Mouse (Mus musculus) megakaryocyte, embryonic 14.5 days (primary cell): ENCODE measurements at regions not wholly inside any gene's neighbourhood (a gene's known extent, or its start where the extent isn't known, plus 50 kb on each side); places are given as distances from the start of the nearest gene placed in this dataset.

Experiments used
- H3K27me3 ChIP-seq: replicated peaks from 2 replicates; pipeline ENCODE3; 2012; ENCODE audit warnings: inconsistent platforms
- H3K36me3 ChIP-seq: replicated peaks from 2 replicates; pipeline ENCODE3; 2012; ENCODE audit warnings: low read length, inconsistent platforms, mixed read lengths
- H3K4me1 ChIP-seq: 2 replicates; pipeline ENCODE4 v1.6.1; 2012; ENCODE audit warnings: inconsistent platforms
- H3K4me3 ChIP-seq: replicated peaks from 2 replicates; pipeline ENCODE3; 2012; ENCODE audit warnings: moderate library complexity, mild to moderate bottlenecking, inconsistent platforms
- H3K9me3 ChIP-seq: 2 replicates; pipeline ENCODE4 v1.6.1; 2012; ENCODE audit warnings: inconsistent platforms
- FLI1 ChIP-seq: IDR thresholded peaks from 2 replicates; pipeline ENCODE4 v1.6.1; 2012; ENCODE audit warnings: low read length, inconsistent platforms, mixed read lengths
- GATA1 ChIP-seq: IDR thresholded peaks from 3 replicates; pipeline ENCODE4 v1.6.1; 2012; ENCODE audit warnings: mixed read lengths, low read length, inconsistent platforms, borderline replicate concordance

DNA sequence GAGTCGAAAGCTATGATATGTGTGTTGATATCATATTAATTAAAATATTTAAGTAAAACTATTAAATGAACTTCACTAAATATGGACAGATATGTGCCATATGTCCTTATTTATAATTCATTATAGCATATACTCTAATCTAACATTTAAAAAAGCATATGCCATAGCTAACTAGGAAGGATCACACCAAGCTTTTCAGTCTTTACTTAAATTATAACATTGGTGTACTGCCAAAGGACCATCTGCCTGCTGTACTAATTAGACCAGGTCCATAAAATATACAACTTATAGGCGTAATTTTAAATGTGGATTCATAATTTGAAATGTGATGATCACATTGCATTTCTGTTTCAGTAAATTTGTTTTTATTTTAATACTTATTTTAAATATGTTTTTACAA lies 651.9 kb upstream of the Klhl1 start:
- Histone ChIP-seq H3K9me3 (no peaks in the 10 kb centered on the region), H3K27me3 (no peaks in the 10 kb centered on the region), H3K36me3 (no peaks in the 10 kb centered on the region), H3K4me1 (no peaks in the 10 kb centered on the region), H3K4me3 (no peak overlapping the region)
- TF ChIP-seq FLI1 (no peak), GATA1 (no peak)

DNA sequence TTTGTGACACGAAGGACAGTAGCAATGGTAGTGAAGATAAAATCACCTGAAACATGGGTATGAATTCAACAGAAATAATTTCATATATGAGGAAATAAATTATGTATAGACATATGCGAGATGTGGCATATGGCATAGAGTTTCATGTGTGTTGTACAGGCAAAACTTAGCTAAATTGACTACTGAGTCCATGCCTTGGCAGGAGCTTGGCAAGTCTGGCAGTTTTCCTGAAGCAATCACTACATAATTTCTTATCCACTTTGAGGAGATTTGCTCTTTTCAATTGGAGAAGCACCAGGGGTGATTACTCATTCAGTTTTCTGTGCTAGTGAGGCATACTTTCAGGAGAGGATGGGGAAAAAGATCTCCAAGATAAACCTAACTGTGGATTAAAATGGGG lies 646.9 kb upstream of the Klhl1 start:
- TF ChIP-seq GATA1: no peak
- TF ChIP-seq FLI1: no peak
- Histone ChIP-seq H3K4me1 (no peaks in the 10 kb centered on the region), H3K36me3 (no peaks in the 10 kb centered on the region), H3K27me3 (no peaks in the 10 kb centered on the region), H3K4me3 (no peak overlapping the region), H3K9me3 (no peaks in the 10 kb centered on the region)

DNA sequence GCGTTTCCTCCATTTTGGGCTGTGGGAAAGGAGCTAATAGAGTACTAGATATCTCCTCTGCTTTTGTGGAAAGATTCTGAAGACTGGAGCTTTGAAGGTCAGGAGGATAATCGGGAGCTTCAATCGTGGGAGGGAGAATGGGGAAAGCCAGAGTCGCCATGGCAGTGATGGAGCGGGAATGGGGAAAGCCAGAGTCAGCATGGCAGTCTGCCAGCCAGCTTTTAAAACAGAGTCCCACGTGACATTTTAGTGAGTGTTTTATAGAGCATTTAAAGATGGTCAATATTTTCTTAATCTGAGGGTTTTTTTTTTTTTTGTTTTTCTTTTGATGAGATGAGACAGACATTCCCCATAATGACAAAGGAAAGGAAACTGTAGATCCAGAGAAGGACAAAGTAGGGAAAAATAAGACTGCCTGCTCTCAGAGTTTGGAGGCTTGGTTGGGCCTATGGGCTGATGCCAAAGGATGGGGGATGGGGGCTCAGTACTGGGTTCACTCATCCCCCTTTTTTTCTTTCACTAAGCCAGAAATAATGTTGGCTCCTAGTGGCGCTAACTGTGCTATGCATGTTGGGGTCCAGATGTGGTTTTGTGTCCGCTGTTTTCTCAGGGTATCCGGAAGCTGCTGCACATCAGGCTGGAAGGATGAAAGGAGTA lies 630.2 kb upstream of the Klhl1 start:
- H3K4me1 ChIP-seq: no peaks in the 10 kb centered on the region
- H3K27me3 ChIP-seq: no peaks in the 10 kb centered on the region
- H3K36me3 ChIP-seq: no peaks in the 10 kb centered on the region

DNA sequence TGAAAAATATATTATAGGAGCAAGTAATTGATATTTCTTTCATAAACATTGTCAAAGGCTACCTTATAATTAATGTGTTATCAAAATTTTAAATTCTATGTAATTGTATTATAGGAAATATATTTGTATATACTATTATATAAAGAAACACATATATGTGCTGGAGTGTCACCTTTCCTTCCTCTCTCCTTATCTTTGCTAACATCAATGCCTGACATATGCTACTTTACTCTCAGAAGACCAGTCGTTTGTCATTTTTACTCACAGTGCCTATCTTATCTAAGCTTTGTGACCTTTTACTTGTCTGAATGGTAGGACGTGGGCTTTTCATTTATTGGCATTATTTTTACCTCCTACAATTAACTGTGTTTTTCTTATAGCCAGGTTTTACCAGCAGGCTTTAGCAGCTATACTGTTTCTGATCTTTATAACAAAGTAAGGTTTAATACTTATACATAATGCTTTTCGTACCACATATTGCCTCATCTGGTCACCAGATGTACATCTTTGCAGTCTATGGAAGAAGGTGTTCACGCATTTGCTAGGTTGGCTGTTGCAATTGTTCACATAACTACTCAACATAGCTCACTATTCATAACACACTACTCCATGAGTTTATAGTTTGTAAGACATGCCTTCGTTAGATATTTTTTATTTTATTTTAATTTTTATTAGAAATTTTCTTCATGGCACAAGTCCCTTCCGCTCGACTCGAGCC lies 597.2 kb upstream of the Klhl1 start:
- no peaks in the 10 kb centered on the region; the same call in 1 of the 2 replicates for H3K4me1 ChIP-seq
- H3K27me3 ChIP-seq: no peaks in the 10 kb centered on the region
- H3K9me3 ChIP-seq: no peaks in the 10 kb centered on the region
- no peak for TF ChIP-seq GATA1
- TF ChIP-seq FLI1: no peak
- H3K36me3 ChIP-seq: no peaks in the 10 kb centered on the region
- no peak overlapping the region for H3K4me3 ChIP-seq

More for the DNA sequence above, 630.2 kb upstream of the Klhl1 start:
- Histone ChIP-seq H3K4me3 (no peak overlapping the region), H3K9me3 (no peaks in the 10 kb centered on the region)
- TF ChIP-seq FLI1 (no peak), GATA1 (no peak)

DNA sequence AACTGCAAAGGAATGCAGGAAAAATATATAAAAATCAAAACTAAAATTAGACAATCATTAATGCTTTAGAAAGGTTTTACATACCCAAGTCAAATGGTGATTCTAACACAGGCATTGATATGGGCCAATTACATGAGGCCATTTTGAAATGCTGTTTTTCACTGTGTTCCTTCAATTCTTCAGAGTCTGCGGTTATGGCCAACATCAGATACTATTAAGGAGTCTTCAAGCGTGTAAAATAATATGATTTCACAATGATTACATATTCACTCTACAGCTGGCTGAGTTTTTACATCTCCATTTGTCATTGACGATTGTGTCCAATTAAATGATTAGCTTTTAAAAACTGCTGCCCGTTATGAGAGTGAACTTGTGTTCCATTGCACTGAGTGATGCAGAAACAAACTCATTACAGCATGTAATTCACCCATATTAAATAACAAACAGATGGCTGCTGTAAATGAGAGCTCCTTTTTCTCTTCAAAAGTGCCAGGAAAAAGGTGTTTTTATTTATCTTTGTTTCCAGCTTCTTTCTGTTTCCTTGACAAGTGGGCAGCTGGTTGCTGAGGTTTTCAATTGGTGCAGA lies 582.3 kb upstream of the Klhl1 start:
- no peak for TF ChIP-seq GATA1
- TF ChIP-seq FLI1: no peak
- Histone ChIP-seq H3K4me1 (peaks cover 5% of the 10 kb centered on the region; the same call in 1 of the 2 replicates), H3K27me3 (no peaks in the 10 kb centered on the region), H3K36me3 (no peaks in the 10 kb centered on the region), H3K9me3 (no peaks in the 10 kb centered on the region), H3K4me3 (no peak overlapping the region)

DNA sequence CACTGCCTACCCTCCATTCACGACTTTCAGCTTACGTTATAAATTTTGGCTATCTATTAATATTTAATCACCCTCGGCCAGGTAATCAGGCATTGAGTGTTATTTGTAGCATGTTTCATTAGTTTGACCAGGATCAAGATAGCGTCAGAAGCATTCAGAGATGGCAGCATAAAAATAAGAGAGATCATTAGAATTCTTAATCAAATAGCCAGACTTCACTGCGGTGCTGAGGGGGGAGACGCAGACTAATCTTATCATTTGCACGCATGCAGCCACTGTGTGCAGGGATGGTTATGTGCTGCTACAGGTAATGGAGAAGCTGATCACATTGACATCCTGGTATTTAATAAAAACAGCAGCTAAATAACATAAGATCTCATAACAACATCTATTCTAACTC lies 574.5 kb upstream of the Klhl1 start:
- no peaks in the 10 kb centered on the region for H3K27me3 ChIP-seq
- TF ChIP-seq FLI1 (no peak), GATA1 (no peak)
- H3K36me3 ChIP-seq: no peaks in the 10 kb centered on the region
- no peak overlapping the region for H3K4me3 ChIP-seq
- H3K9me3 ChIP-seq: no peaks in the 10 kb centered on the region
- H3K4me1 ChIP-seq: no peaks in the 10 kb centered on the region

DNA sequence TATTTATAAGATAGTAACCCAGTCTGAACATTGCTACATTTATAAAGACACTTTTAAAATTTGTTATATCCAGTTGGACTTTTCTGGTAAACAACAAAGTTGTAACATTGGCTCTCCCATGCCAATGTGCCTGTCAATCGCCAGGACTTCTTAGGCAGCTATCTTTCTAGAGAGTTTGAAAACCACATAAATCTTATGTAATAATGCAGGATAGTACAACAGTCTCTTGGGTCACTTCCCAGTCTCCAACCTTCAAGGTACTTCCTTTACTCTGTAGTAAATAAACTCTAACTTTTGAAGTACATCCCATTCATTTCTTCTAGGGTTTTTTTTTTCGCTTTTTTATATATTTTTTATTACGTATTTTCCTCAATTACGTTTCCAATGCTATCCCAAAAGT lies 570.0 kb upstream of the Klhl1 start:
- Histone ChIP-seq H3K36me3 (no peaks in the 10 kb centered on the region), H3K9me3 (no peaks in the 10 kb centered on the region), H3K4me1 (no peaks in the 10 kb centered on the region), H3K4me3 (no peak overlapping the region), H3K27me3 (no peaks in the 10 kb centered on the region)
- TF ChIP-seq GATA1 (no peak), FLI1 (no peak)

DNA sequence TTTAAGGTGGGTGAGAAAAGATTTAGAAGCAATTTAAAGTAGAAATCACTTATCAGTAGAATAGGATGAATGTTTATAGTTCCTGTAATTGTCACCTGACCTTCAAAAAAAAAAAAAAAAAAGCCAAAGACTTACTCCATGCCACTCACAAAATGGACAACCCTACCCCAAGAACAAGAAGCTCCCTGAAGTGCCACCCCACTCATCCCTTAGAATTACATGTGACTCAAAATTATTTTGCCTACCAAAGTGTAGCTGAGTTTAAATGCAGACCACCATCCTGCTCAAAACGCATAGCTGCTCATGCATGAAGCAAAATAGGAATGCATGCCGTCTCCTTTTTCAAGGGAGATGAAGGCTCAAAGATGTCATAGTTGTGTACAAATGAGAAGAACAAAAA lies 568.4 kb upstream of the Klhl1 start:
- Histone ChIP-seq H3K4me1 (no peaks in the 10 kb centered on the region), H3K4me3 (no peak overlapping the region), H3K27me3 (no peaks in the 10 kb centered on the region), H3K36me3 (no peaks in the 10 kb centered on the region), H3K9me3 (no peaks in the 10 kb centered on the region)
- TF ChIP-seq FLI1: no peak
- TF ChIP-seq GATA1: no peak

DNA sequence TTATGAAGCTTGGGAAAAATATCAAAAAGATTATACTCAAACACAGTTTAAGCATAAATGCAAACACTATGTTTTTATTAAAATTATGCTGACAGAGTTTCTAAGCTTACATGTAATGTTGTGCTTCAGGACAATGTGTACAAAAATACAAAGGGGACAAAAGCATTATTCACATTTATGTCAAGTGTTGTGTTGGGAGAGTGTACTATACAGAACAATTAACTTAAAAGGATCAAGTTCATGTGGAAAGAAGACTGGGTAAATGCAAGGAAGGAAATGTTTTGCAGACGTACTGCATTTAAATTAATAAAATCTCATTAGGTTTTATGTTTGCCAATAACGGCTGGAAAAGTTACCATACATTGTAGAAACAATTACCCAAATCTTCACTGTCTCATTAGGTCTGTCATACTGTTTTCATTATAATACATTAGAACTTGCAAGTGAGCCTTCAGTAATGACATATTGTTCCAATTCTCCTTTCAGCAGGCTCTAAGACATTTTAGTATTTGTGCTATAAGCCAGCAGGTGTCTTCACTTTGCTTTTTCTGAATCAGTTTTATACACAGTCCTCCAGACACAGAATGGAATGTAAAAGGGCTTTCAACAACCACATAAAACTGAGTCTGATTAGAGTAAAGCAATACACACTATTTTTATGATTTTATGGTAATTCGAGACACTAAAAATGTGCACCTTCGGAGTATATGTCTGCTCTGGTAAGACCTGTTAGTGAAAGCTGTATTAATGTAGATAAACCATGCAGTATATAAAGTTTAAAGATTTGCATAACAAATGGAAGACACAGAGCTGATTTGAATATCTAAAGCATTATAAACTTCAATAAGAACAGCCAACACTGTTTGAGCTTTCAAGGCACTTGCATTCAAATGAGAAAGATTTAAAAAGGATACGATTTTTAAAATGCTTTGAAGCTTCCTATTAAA lies 567.7 kb upstream of the Klhl1 start:
- no peak overlapping the region for H3K4me3 ChIP-seq
- no peaks in the 10 kb centered on the region for H3K9me3 ChIP-seq
- no peaks in the 10 kb centered on the region for H3K27me3 ChIP-seq
- TF ChIP-seq FLI1: no peak
- no peak for TF ChIP-seq GATA1
- H3K4me1 ChIP-seq: no peaks in the 10 kb centered on the region
- no peaks in the 10 kb centered on the region for H3K36me3 ChIP-seq

DNA sequence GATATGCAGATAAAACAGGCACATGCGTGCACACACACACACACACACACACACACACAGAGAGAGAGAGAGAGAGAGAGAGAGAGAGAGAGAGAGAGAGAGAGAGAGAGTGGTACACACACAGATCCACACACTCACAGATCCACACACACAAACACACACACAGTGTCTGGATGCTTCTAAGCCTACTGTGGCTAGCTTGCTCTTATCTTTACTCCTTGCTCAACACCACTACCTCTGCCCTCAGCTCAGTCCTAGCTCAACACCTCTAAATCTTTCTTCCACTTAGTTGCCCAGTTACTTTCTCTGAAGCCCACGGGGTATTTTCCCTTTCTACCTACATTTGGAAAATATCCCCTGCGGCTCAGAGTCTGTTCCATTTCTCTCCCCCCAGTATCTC lies 555.9 kb upstream of the Klhl1 start:
- Histone ChIP-seq H3K9me3 (no peaks in the 10 kb centered on the region), H3K36me3 (no peaks in the 10 kb centered on the region), H3K4me1 (peaks cover 4% of the 10 kb centered on the region), H3K27me3 (no peaks in the 10 kb centered on the region), H3K4me3 (no peak overlapping the region)
- TF ChIP-seq FLI1 (no peak), GATA1 (no peak)
